Mouse (Mus musculus): Measurements from ENCODE around the gene Gm20517. TPM values are rescaled to one million over a fixed set of nuclear protein-coding genes. Genes with fewer than 3 reads are reported as not detected.

Gm20517 gene
- polyA plus RNA-seq, 1 experiment = 1.7 TPM

- H3K36me3 ChIP-seq (ENCODE audit: control insufficient read depth, insufficient read depth, low read length) = no peaks in the 10 kb centered on the region
- no peaks in the 10 kb centered on the region for H3K27me3 ChIP-seq (ENCODE audit: control insufficient read depth, insufficient read depth, low read length)
- peaks cover 13% of the 10 kb centered on the region; the same call in 1 of the 2 replicates for H3K4me1 ChIP-seq (ENCODE audit: control insufficient read depth, insufficient read depth, insufficient read length, low read length)
- no peak overlapping the region for H3K4me3 ChIP-seq (ENCODE audit: low read depth, low read length)
- H3K27ac ChIP-seq (ENCODE audit: insufficient read depth, low read depth, low read length) = no peak overlapping the region
- TF ChIP-seq CTCF (IDR thresholded peaks at IDR 0.05; ENCODE audit: extremely low read depth, insufficient read length, insufficient replicate concordance, low read depth, low read length) = no peak
- no peak for TF ChIP-seq POLR2A (IDR thresholded peaks at IDR 0.05; ENCODE audit: low read depth, low read length)
- 49% methylated on average over 3 of the region's 3 CpGs for WGBS
Measured at GRCm38 (mm10) chr17:47710036-47710435, 98.6 kb downstream of the Gm20517 start.

- no peaks in the 10 kb centered on the region for H3K27me3 ChIP-seq (ENCODE audit: control insufficient read depth, insufficient read depth, low read length)
- 21% methylated on average over 6 of the region's 6 CpGs for WGBS
- peaks cover 13% of the 10 kb centered on the region; the same call in 1 of the 2 replicates for H3K4me1 ChIP-seq (ENCODE audit: control insufficient read depth, insufficient read depth, insufficient read length, low read length)
- no peak for TF ChIP-seq POLR2A (IDR thresholded peaks at IDR 0.05; ENCODE audit: low read depth, low read length)
- no peak for TF ChIP-seq CTCF (IDR thresholded peaks at IDR 0.05; ENCODE audit: extremely low read depth, insufficient read length, insufficient replicate concordance, low read depth, low read length)
- H3K4me3 ChIP-seq (ENCODE audit: low read depth, low read length) = no peak overlapping the region
- no peaks in the 10 kb centered on the region for H3K36me3 ChIP-seq (ENCODE audit: control insufficient read depth, insufficient read depth, low read length)
- no peak overlapping the region for H3K27ac ChIP-seq (ENCODE audit: insufficient read depth, low read depth, low read length)
Measured at GRCm38 (mm10) chr17:47711883-47712282, 100.5 kb downstream of the Gm20517 start.

- TF ChIP-seq POLR2A (IDR thresholded peaks at IDR 0.05; ENCODE audit: low read depth, low read length) (no peak), CTCF (IDR thresholded peaks at IDR 0.05; ENCODE audit: extremely low read depth, insufficient read length, insufficient replicate concordance, low read depth, low read length) (no peak)
- H3K27ac ChIP-seq (ENCODE audit: insufficient read depth, low read depth, low read length) = no peak overlapping the region
- no peaks in the 10 kb centered on the region for H3K27me3 ChIP-seq (ENCODE audit: control insufficient read depth, insufficient read depth, low read length)
- peaks cover 9% of the 10 kb centered on the region; the same call in 1 of the 2 replicates for H3K4me1 ChIP-seq (ENCODE audit: control insufficient read depth, insufficient read depth, insufficient read length, low read length)
- H3K4me3 ChIP-seq (ENCODE audit: low read depth, low read length) = no peak overlapping the region
- 57% methylated on average over 22 of the region's 22 CpGs for WGBS
- H3K36me3 ChIP-seq (ENCODE audit: control insufficient read depth, insufficient read depth, low read length) = no peaks in the 10 kb centered on the region
Measured at GRCm38 (mm10) chr17:47712889-47713571, 101.6 kb downstream of the Gm20517 start.

GRCm38 (mm10) chr17:47715037-47715436 is 103.6 kb downstream of the Gm20517 start:
- no peak for TF ChIP-seq CTCF (IDR thresholded peaks at IDR 0.05; ENCODE audit: extremely low read depth, insufficient read length, insufficient replicate concordance, low read depth, low read length)
- TF ChIP-seq POLR2A (IDR thresholded peaks at IDR 0.05; ENCODE audit: low read depth, low read length) = no peak
- Histone ChIP-seq H3K4me1 (ENCODE audit: control insufficient read depth, insufficient read depth, insufficient read length, low read length) (peaks cover 7% of the 10 kb centered on the region; the same call in 1 of the 2 replicates), H3K4me3 (ENCODE audit: low read depth, low read length) (no peak overlapping the region), H3K27ac (ENCODE audit: insufficient read depth, low read depth, low read length) (no peak overlapping the region), H3K36me3 (ENCODE audit: control insufficient read depth, insufficient read depth, low read length) (no peaks in the 10 kb centered on the region), H3K27me3 (ENCODE audit: control insufficient read depth, insufficient read depth, low read length) (no peaks in the 10 kb centered on the region)
- 52% methylated on average over 3 of the region's 3 CpGs for WGBS

GRCm38 (mm10) chr17:47721183-47721582 is 109.8 kb downstream of the Gm20517 start:
- Histone ChIP-seq H3K27me3 (ENCODE audit: control insufficient read depth, insufficient read depth, low read length) (no peaks in the 10 kb centered on the region), H3K4me1 (ENCODE audit: control insufficient read depth, insufficient read depth, insufficient read length, low read length) (no peaks in the 10 kb centered on the region), H3K27ac (ENCODE audit: insufficient read depth, low read depth, low read length) (no peak overlapping the region), H3K36me3 (ENCODE audit: control insufficient read depth, insufficient read depth, low read length) (no peaks in the 10 kb centered on the region), H3K4me3 (ENCODE audit: low read depth, low read length) (no peak overlapping the region)
- TF ChIP-seq POLR2A (IDR thresholded peaks at IDR 0.05; ENCODE audit: low read depth, low read length) (no peak), CTCF (IDR thresholded peaks at IDR 0.05; ENCODE audit: extremely low read depth, insufficient read length, insufficient replicate concordance, low read depth, low read length) (no peak)
- WGBS = 34% methylated on average over 4 of the region's 4 CpGs

GRCm38 (mm10) chr17:47726566-47726965 is 115.2 kb downstream of the Gm20517 start, which contains the start of gene Pgc:
Gene Pgc, plus strand, starts transcription at chr17:47726842.
- Histone ChIP-seq H3K36me3 (ENCODE audit: control insufficient read depth, insufficient read depth, low read length) (no peaks in the 10 kb centered on the region), H3K4me3 (ENCODE audit: low read depth, low read length) (no peak within 1 kb of the TSS), H3K4me1 (ENCODE audit: control insufficient read depth, insufficient read depth, insufficient read length, low read length) (peaks cover 5% of the 10 kb centered on the region; the same call in 1 of the 2 replicates), H3K27me3 (ENCODE audit: control insufficient read depth, insufficient read depth, low read length) (no peaks in the 10 kb centered on the region), H3K27ac (ENCODE audit: insufficient read depth, low read depth, low read length) (no peak within 1 kb of the TSS)
- TF ChIP-seq CTCF (IDR thresholded peaks at IDR 0.05; ENCODE audit: extremely low read depth, insufficient read length, insufficient replicate concordance, low read depth, low read length) (no peak), POLR2A (IDR thresholded peaks at IDR 0.05; ENCODE audit: low read depth, low read length) (no peak)
- WGBS = 45% methylated on average over 11 of the region's 11 CpGs
